Mouse (Mus musculus) thymus, adult 2 months (tissue): Measurements from ENCODE around the gene Rcor1.

ENCODE experiments used
- CTCF ChIP-seq: fragments of 200-500 bp; IDR thresholded peaks from 2 replicates; pipeline ENCODE4 v1.5.1; 2012; ENCODE audit warnings: mild to moderate bottlenecking, control low read depth, low read length, moderate library complexity, borderline replicate concordance; ENCODE audit not compliant: control insufficient read depth, poor library complexity, insufficient read depth; ENCODE audit errors: extremely low read depth
- POLR2A ChIP-seq: fragments of 200-500 bp; IDR thresholded peaks from 2 replicates; pipeline ENCODE4 v1.6.1; 2012; ENCODE audit warnings: mild to moderate bottlenecking, low read length, control low read depth, moderate library complexity; ENCODE audit not compliant: control insufficient read depth, poor library complexity, insufficient read depth; ENCODE audit errors: extremely low read depth

DNA sequence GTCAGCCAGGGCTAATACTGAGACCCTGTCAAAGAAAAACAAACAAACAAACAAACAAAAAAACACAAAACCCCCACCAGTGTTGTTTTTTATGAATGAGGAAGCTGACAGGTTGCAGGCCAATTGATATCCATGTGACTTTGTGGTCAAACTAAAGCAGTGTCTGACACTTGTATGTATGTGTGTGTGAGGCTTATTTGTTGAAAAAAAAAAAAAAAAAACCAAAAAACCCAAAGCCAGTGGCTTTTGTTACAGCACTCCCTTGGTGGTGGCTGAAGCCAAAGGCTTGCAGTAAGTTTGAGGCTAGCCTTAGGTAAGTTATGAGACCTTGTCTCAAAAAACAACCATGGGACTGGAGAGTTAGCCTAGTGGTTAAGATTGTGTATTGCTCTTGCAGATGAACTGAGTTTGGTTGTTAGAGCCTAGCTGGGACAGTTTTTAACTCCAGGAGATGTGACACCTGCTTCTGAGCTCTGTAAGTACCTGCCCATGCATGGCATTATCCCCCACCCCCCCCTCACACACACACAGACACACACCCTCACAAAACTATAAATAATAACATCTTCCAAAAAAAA, 2.9 kb upstream of the Rcor1 start:
- no peak for TF ChIP-seq POLR2A
- TF ChIP-seq CTCF, result no peak
